Mouse (Mus musculus) MEL (cell line): ENCODE measurements around the gene Cxcl2. TPM values are rescaled to one million over a fixed set of nuclear protein-coding genes. Genes with fewer than 3 reads are reported as not detected.

Source experiments
- DNase-seq: peaks from one replicate; pipeline ENCODE4 v3.0.0; 2011; ENCODE audit warnings: low read depth, low spot score
- H3K27ac ChIP-seq: 2 replicates; pipeline ENCODE4 v1.5.1; 2012; ENCODE audit warnings: low read depth, mild to moderate bottlenecking, control low read depth, low read length, moderate library complexity; ENCODE audit not compliant: control insufficient read depth
- H3K27me3 ChIP-seq, 2 experiments: fragments of 150-350 bp in 1 of 2; sonication (generic) in 1 of 2; 2 replicates each; pipeline ENCODE4 v1.6.1; 2012; ENCODE audit warnings: low read length in 2 of 2, mild to moderate bottlenecking in 2 of 2, improper control_type of control experiment in 1 of 2, moderate library complexity in 1 of 2; ENCODE audit not compliant: insufficient read depth in 2 of 2, control insufficient read depth in 1 of 2
- H3K36me3 ChIP-seq, 2 experiments: 2 replicates each; pipeline ENCODE4 v1.6.1; 2012 to 2014; ENCODE audit warnings: low read length in 2 of 2, improper control_type of control experiment in 1 of 2, inconsistent platforms in 1 of 2, mild to moderate bottlenecking in 1 of 2; ENCODE audit not compliant: insufficient read depth in 2 of 2, control insufficient read depth in 1 of 2
- H3K4me1 ChIP-seq, 2 experiments: fragments of 150-350 bp in 1 of 2; sonication (generic) in 1 of 2; 2 replicates each; pipeline ENCODE4 v1.6.1; 2012; ENCODE audit warnings: low read length in 2 of 2, improper control_type of control experiment in 1 of 2, mild to moderate bottlenecking in 1 of 2; ENCODE audit not compliant: insufficient read depth in 2 of 2, control insufficient read depth in 1 of 2
- H3K4me3 ChIP-seq, 2 experiments: fragments of 150-350 bp in 1 of 2; sonication (generic) in 1 of 2; 2 replicates each; pipeline ENCODE4 v1.5.1; 2012; ENCODE audit warnings: low read depth in 2 of 2, low read length in 2 of 2, mild to moderate bottlenecking in 2 of 2, moderate library complexity in 2 of 2, control low read depth in 1 of 2, improper control_type of control experiment in 1 of 2; ENCODE audit not compliant: control insufficient read depth in 1 of 2, insufficient read depth in 1 of 2
- H3K79me2 ChIP-seq: 2 replicates; pipeline ENCODE4 v1.6.1; 2012; ENCODE audit warnings: mild to moderate bottlenecking, low read length, moderate library complexity; ENCODE audit not compliant: control insufficient read depth, poor library complexity, insufficient read depth
- H3K9ac ChIP-seq: 2 replicates; pipeline ENCODE4 v1.6.1; 2012; ENCODE audit warnings: low read depth, mild to moderate bottlenecking, control low read depth, low read length, moderate library complexity; ENCODE audit not compliant: control insufficient read depth, poor library complexity, severe bottlenecking
- H3K9me3 ChIP-seq: fragments of 150-350 bp; sonication (generic); replicated peaks from 2 replicates; pipeline ENCODE4 v1.6.1; 2012; ENCODE audit warnings: mild to moderate bottlenecking, low read length, improper control_type of control experiment, moderate library complexity; ENCODE audit not compliant: insufficient read depth
- BHLHE40 ChIP-seq: IDR thresholded peaks from 2 replicates; pipeline ENCODE4 v1.6.1; 2012; ENCODE audit warnings: low read depth, mild to moderate bottlenecking, inconsistent platforms, low read length, improper control_type of control experiment, borderline replicate concordance
- CTCF ChIP-seq, 3 experiments: IDR thresholded peaks in 2 of 3; conservative IDR thresholded peaks in 1 of 3; 2 replicates each; pipeline ENCODE4 v1.5.1; 2011 to 2012; ENCODE audit warnings: low read length in 3 of 3, low read depth in 2 of 3, mild to moderate bottlenecking in 2 of 3, improper control_type of control experiment in 1 of 3, inconsistent platforms in 1 of 3, mixed read lengths in 1 of 3, moderate library complexity in 1 of 3; ENCODE audit not compliant: control insufficient read depth in 1 of 3, insufficient read depth in 1 of 3, poor library complexity in 1 of 3, severe bottlenecking in 1 of 3
- ELF1 ChIP-seq: IDR thresholded peaks from 2 replicates; pipeline ENCODE4 v1.6.1; 2014; ENCODE audit warnings: low read depth, mild to moderate bottlenecking, inconsistent platforms, low read length, improper control_type of control experiment, moderate library complexity
- EP300 ChIP-seq, 2 experiments: IDR thresholded peaks; 2 replicates each; pipeline ENCODE4 v1.6.1; 2011; ENCODE audit warnings: improper control_type of control experiment in 2 of 2, low read length in 2 of 2, low read depth in 1 of 2, mild to moderate bottlenecking in 1 of 2
- ETS1 ChIP-seq: IDR thresholded peaks from 2 replicates; pipeline ENCODE4 v1.6.1; 2012; ENCODE audit warnings: low read depth, mild to moderate bottlenecking, inconsistent platforms, low read length, improper control_type of control experiment, moderate library complexity
- GABPA ChIP-seq: IDR thresholded peaks from 2 replicates; pipeline ENCODE4 v1.6.1; 2012; ENCODE audit warnings: low read depth, mild to moderate bottlenecking, inconsistent platforms, low read length, improper control_type of control experiment, moderate library complexity
- HCFC1 ChIP-seq: IDR thresholded peaks from 2 replicates; pipeline ENCODE4 v1.6.1; 2012; ENCODE audit warnings: low read depth, mild to moderate bottlenecking, inconsistent platforms, low read length, improper control_type of control experiment, moderate library complexity
- JUND ChIP-seq: IDR thresholded peaks from 2 replicates; pipeline ENCODE4 v1.6.1; 2011; ENCODE audit warnings: low read depth, mild to moderate bottlenecking, improper control_type of control experiment, low read length
- MAFK ChIP-seq: IDR thresholded peaks from 2 replicates; pipeline ENCODE4 v1.6.1; 2011; ENCODE audit warnings: low read depth, mild to moderate bottlenecking, low read length, improper control_type of control experiment, borderline replicate concordance
- MAZ ChIP-seq: IDR thresholded peaks from 2 replicates; pipeline ENCODE4 v1.6.1; 2012; ENCODE audit warnings: low read depth, mild to moderate bottlenecking, inconsistent platforms, low read length, improper control_type of control experiment
- MEF2A ChIP-seq: IDR thresholded peaks from 2 replicates; pipeline ENCODE4 v1.6.1; 2014; ENCODE audit warnings: low read depth, mild to moderate bottlenecking, inconsistent platforms, low read length, improper control_type of control experiment; ENCODE audit not compliant: poor library complexity, insufficient replicate concordance, severe bottlenecking; ENCODE audit errors: extremely low read depth
- NELFE ChIP-seq: IDR thresholded peaks from 2 replicates; pipeline ENCODE4 v1.6.1; 2011; ENCODE audit warnings: low read depth, low read length, improper control_type of control experiment
- POLR2AphosphoS2 ChIP-seq: IDR thresholded peaks from 2 replicates; pipeline ENCODE4 v1.6.1; 2011; ENCODE audit warnings: low read length, improper control_type of control experiment
- POLR2AphosphoS5 ChIP-seq: IDR thresholded peaks from 2 replicates; pipeline ENCODE4 v1.6.1; 2012; ENCODE audit warnings: low read depth, borderline replicate concordance, mild to moderate bottlenecking, inconsistent platforms, low read length, moderate library complexity, mixed read lengths
- RAD21 ChIP-seq: IDR thresholded peaks from 2 replicates; pipeline ENCODE4 v1.6.1; 2011; ENCODE audit warnings: mild to moderate bottlenecking, low read depth, low read length, improper control_type of control experiment
- RCOR1 ChIP-seq: IDR thresholded peaks from 2 replicates; pipeline ENCODE4 v1.6.1; 2012; ENCODE audit warnings: low read depth, mild to moderate bottlenecking, inconsistent platforms, low read length, improper control_type of control experiment
- SIN3A ChIP-seq: IDR thresholded peaks from 2 replicates; pipeline ENCODE4 v1.6.1; 2012; ENCODE audit warnings: low read length, improper control_type of control experiment, inconsistent platforms
- TBP ChIP-seq: IDR thresholded peaks from 2 replicates; pipeline ENCODE4 v1.8.0; 2011; ENCODE audit warnings: low read depth, low read length, improper control_type of control experiment
- USF1 ChIP-seq: IDR thresholded peaks from 2 replicates; pipeline ENCODE4 v1.6.1; 2014; ENCODE audit warnings: low read depth, mild to moderate bottlenecking, inconsistent platforms, low read length, improper control_type of control experiment, moderate library complexity
- USF2 ChIP-seq, 2 experiments: IDR thresholded peaks; 2 replicates each; pipeline ENCODE4 v1.6.1; 2011 to 2012; ENCODE audit warnings: improper control_type of control experiment in 2 of 2, low read length in 2 of 2, borderline replicate concordance in 1 of 2, inconsistent platforms in 1 of 2, low read depth in 1 of 2, mild to moderate bottlenecking in 1 of 2; ENCODE audit not compliant: insufficient read depth in 1 of 2
- ZC3H11A ChIP-seq: IDR thresholded peaks from 2 replicates; pipeline ENCODE4 v1.6.1; 2012; ENCODE audit warnings: low read depth, mild to moderate bottlenecking, inconsistent platforms, low read length, improper control_type of control experiment
- ZKSCAN1 ChIP-seq: IDR thresholded peaks from 2 replicates; pipeline ENCODE4 v1.6.1; 2012; ENCODE audit warnings: low read depth, mild to moderate bottlenecking, inconsistent platforms, low read length, improper control_type of control experiment, moderate library complexity
- ZNF384 ChIP-seq: IDR thresholded peaks from 2 replicates; pipeline ENCODE4 v1.6.1; 2012; ENCODE audit warnings: low read depth, mild to moderate bottlenecking, inconsistent platforms, low read length, improper control_type of control experiment
- polyA plus RNA-seq, 2 experiments: library from polyadenylated mRNA; stranded (reverse) in 1 of 2; unstranded in 1 of 2; fragments of >175 nt in 1 of 2; fragments of >200 nt in 1 of 2; gene quantifications; 2 replicates each; pipeline versions ENCODE4 v1.2.1 to v1.2.4; 2012; ENCODE audit warnings: low replicate concordance in 2 of 2, low read depth in 1 of 2; ENCODE audit not compliant: insufficient read length in 2 of 2, insufficient read depth in 1 of 2, missing spikeins in 1 of 2
- total RNA-seq: library from RNA; depleted of rRNA; stranded (reverse); fragments of 300-350 nt; gene quantifications from 2 replicates; pipeline ENCODE4 v1.2.3, GENCODE M21; 2012; rRNA removed

The Cxcl2 gene
- not detected in 2 replicates for total RNA-seq
- not detected for polyA plus RNA-seq

GRCm38 (mm10) chr5:90903339-90904020, at the start of gene Cxcl2:
TSS of gene Cxcl2 (plus strand) at chr5:90903871.
- Histone ChIP-seq H3K36me3 (peaks cover 0 to 2% of the 10 kb centered on the region in 2 experiments; a peak in 2 of 4 replicates), H3K9ac (no peak within 1 kb of the TSS), H3K4me3 (no peak within 1 kb of the TSS), H3K9me3 (no peaks in the 10 kb centered on the region), H3K27me3 (peaks cover 6 to 17% of the 10 kb centered on the region in 2 experiments; a peak in 3 of 4 replicates)
- no peak for DNase-seq
- TF ChIP-seq CTCF (IDR thresholded peaks at IDR 0.05 in 2 of 3, conservative IDR thresholded peaks at IDR 0.05 in 1 of 3; ENCODE audit: control insufficient read depth in 1 of 3, insufficient read depth in 1 of 3, low read depth in 2 of 3, low read length in 3 of 3, poor library complexity in 1 of 3, severe bottlenecking in 1 of 3): no peak
- no peak for TF ChIP-seq EP300 (IDR thresholded peaks at IDR 0.05; ENCODE audit: low read depth in 1 of 2, low read length in 2 of 2)
- TF ChIP-seq MAZ: no peak
- no peak for TF ChIP-seq MAFK
- TF ChIP-seq ZC3H11A: no peak
- TF ChIP-seq RCOR1: no peak
- TF ChIP-seq SIN3A: no peak
- TF ChIP-seq ELF1: no peak
- no peak for TF ChIP-seq ZKSCAN1
- TF ChIP-seq MEF2A: no peak
- no peak for TF ChIP-seq POLR2AphosphoS2
- no peak for TF ChIP-seq RAD21
- TF ChIP-seq JUND: no peak
- no peak for TF ChIP-seq USF2 (IDR thresholded peaks at IDR 0.05; ENCODE audit: borderline replicate concordance in 1 of 2, insufficient read depth in 1 of 2, low read depth in 1 of 2, low read length in 2 of 2)
- TF ChIP-seq ZNF384: no peak
- TF ChIP-seq POLR2AphosphoS5: no peak
- TF ChIP-seq, all 39 proteins: peak for 0
- no peak within 1 kb of the TSS for H3K27ac ChIP-seq
- no peaks in the 10 kb centered on the region for H3K79me2 ChIP-seq
- peaks cover 2 to 5% of the 10 kb centered on the region in 2 experiments; a peak in 3 of 4 replicates for H3K4me1 ChIP-seq

DNA sequence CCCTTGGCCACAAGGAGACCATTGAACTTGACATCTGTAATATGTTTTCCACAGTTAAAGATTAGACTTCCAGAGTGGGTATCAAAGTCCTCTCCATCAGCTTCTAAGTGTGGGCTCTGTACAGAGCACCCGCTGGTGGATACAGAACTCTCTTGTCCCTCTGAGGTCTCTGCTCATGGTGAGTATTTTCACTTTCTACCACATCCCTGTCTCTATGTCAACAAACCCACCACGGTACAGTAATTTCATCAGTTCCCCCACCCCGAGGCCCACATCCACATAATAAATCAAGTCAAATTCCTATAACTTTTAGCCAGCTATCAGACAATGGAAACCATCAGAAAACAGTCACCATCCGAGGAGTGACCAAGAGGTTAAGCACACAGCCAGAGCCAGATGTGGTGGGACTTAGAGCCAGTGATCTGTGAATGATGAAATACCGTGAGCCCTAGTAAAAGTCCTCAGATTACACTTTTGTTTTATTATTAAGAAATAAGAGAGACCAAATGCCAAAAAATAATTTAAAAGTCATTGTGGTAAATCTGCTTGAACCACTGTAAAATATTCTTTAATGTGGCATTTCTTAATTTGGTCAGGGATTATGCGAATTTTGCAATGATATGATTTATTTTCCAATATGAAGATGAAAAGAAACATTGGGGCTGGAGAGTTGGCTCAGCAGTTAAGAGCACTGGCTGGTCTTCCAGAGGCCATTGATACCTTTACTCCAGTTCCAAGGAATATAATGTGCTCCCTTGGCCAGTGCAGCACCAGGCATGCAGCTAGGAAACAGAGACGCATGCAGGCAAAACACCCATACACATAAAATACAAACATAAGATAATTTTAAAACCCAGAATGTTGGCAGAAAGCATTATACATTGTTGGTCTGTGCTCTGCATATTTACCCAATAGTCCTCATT, 48.1 kb upstream of the Cxcl2 start:
- Histone ChIP-seq H3K79me2 (no peaks in the 10 kb centered on the region), H3K27ac (no peak overlapping the region), H3K4me3 (no peak overlapping the region), H3K9ac (no peak overlapping the region), H3K36me3 (no peaks in the 10 kb centered on the region), H3K9me3 (no peaks in the 10 kb centered on the region), H3K27me3 (no peaks in the 10 kb centered on the region), H3K4me1 (no peaks in the 10 kb centered on the region)
- no peak for DNase-seq
- TF ChIP-seq ELF1 (no peak), USF1 (no peak), ETS1 (no peak), BHLHE40 (no peak), HCFC1 (no peak), GABPA (no peak), USF2 (IDR thresholded peaks at IDR 0.05; ENCODE audit: borderline replicate concordance in 1 of 2, insufficient read depth in 1 of 2, low read depth in 1 of 2, low read length in 2 of 2) (no peak), TBP (no peak), NELFE (no peak)
